Mouse (Mus musculus) MEL (cell line): Measurements from ENCODE around the gene Gpr171. TPM values are rescaled to one million over a fixed set of nuclear protein-coding genes. Genes with fewer than 3 reads are reported as not detected.
A peak's percentile ranks its signal among the peaks of the same experiment; 100 is the strongest.

Experiments
- DNase-seq: peaks from one replicate; pipeline ENCODE4 v3.0.0; 2011; ENCODE audit warnings: low read depth, low spot score
- H3K27ac ChIP-seq: 2 replicates; pipeline ENCODE4 v1.5.1; 2012; ENCODE audit warnings: low read depth, mild to moderate bottlenecking, control low read depth, low read length, moderate library complexity; ENCODE audit not compliant: control insufficient read depth
- H3K27me3 ChIP-seq, 2 experiments: fragments of 150-350 bp in 1 of 2; sonication (generic) in 1 of 2; 2 replicates each; pipeline ENCODE4 v1.6.1; 2012; ENCODE audit warnings: low read length in 2 of 2, mild to moderate bottlenecking in 2 of 2, improper control_type of control experiment in 1 of 2, moderate library complexity in 1 of 2; ENCODE audit not compliant: insufficient read depth in 2 of 2, control insufficient read depth in 1 of 2
- H3K36me3 ChIP-seq, 2 experiments: 2 replicates each; pipeline ENCODE4 v1.6.1; 2012 to 2014; ENCODE audit warnings: low read length in 2 of 2, improper control_type of control experiment in 1 of 2, inconsistent platforms in 1 of 2, mild to moderate bottlenecking in 1 of 2; ENCODE audit not compliant: insufficient read depth in 2 of 2, control insufficient read depth in 1 of 2
- H3K4me1 ChIP-seq, 2 experiments: fragments of 150-350 bp in 1 of 2; sonication (generic) in 1 of 2; 2 replicates each; pipeline ENCODE4 v1.6.1; 2012; ENCODE audit warnings: low read length in 2 of 2, improper control_type of control experiment in 1 of 2, mild to moderate bottlenecking in 1 of 2; ENCODE audit not compliant: insufficient read depth in 2 of 2, control insufficient read depth in 1 of 2
- H3K4me3 ChIP-seq, 2 experiments: fragments of 150-350 bp in 1 of 2; sonication (generic) in 1 of 2; 2 replicates each; pipeline ENCODE4 v1.5.1; 2012; ENCODE audit warnings: low read depth in 2 of 2, low read length in 2 of 2, mild to moderate bottlenecking in 2 of 2, moderate library complexity in 2 of 2, control low read depth in 1 of 2, improper control_type of control experiment in 1 of 2; ENCODE audit not compliant: control insufficient read depth in 1 of 2, insufficient read depth in 1 of 2
- H3K79me2 ChIP-seq: 2 replicates; pipeline ENCODE4 v1.6.1; 2012; ENCODE audit warnings: mild to moderate bottlenecking, low read length, moderate library complexity; ENCODE audit not compliant: control insufficient read depth, poor library complexity, insufficient read depth
- H3K9ac ChIP-seq: 2 replicates; pipeline ENCODE4 v1.6.1; 2012; ENCODE audit warnings: low read depth, mild to moderate bottlenecking, control low read depth, low read length, moderate library complexity; ENCODE audit not compliant: control insufficient read depth, poor library complexity, severe bottlenecking
- H3K9me3 ChIP-seq: fragments of 150-350 bp; sonication (generic); replicated peaks from 2 replicates; pipeline ENCODE4 v1.6.1; 2012; ENCODE audit warnings: mild to moderate bottlenecking, low read length, improper control_type of control experiment, moderate library complexity; ENCODE audit not compliant: insufficient read depth
- CHD1 ChIP-seq: IDR thresholded peaks from 2 replicates; pipeline ENCODE4 v1.6.1; 2012; ENCODE audit warnings: low read depth, mild to moderate bottlenecking, inconsistent platforms, low read length, improper control_type of control experiment
- CTCF ChIP-seq, 3 experiments: IDR thresholded peaks in 2 of 3; conservative IDR thresholded peaks in 1 of 3; 2 replicates each; pipeline ENCODE4 v1.5.1; 2011 to 2012; ENCODE audit warnings: low read length in 3 of 3, low read depth in 2 of 3, mild to moderate bottlenecking in 2 of 3, improper control_type of control experiment in 1 of 3, inconsistent platforms in 1 of 3, mixed read lengths in 1 of 3, moderate library complexity in 1 of 3; ENCODE audit not compliant: control insufficient read depth in 1 of 3, insufficient read depth in 1 of 3, poor library complexity in 1 of 3, severe bottlenecking in 1 of 3
- E2F4 ChIP-seq: IDR thresholded peaks from 2 replicates; pipeline ENCODE4 v1.6.1; 2011; ENCODE audit warnings: low read depth, low read length, improper control_type of control experiment, borderline replicate concordance
- EP300 ChIP-seq, 2 experiments: IDR thresholded peaks; 2 replicates each; pipeline ENCODE4 v1.6.1; 2011; ENCODE audit warnings: improper control_type of control experiment in 2 of 2, low read length in 2 of 2, low read depth in 1 of 2, mild to moderate bottlenecking in 1 of 2
- ETS1 ChIP-seq: IDR thresholded peaks from 2 replicates; pipeline ENCODE4 v1.6.1; 2012; ENCODE audit warnings: low read depth, mild to moderate bottlenecking, inconsistent platforms, low read length, improper control_type of control experiment, moderate library complexity
- GATA1 ChIP-seq: IDR thresholded peaks from 2 replicates; pipeline ENCODE4 v1.6.1; 2011; ENCODE audit warnings: low read depth, low read length, improper control_type of control experiment
- HCFC1 ChIP-seq: IDR thresholded peaks from 2 replicates; pipeline ENCODE4 v1.6.1; 2012; ENCODE audit warnings: low read depth, mild to moderate bottlenecking, inconsistent platforms, low read length, improper control_type of control experiment, moderate library complexity
- JUND ChIP-seq: IDR thresholded peaks from 2 replicates; pipeline ENCODE4 v1.6.1; 2011; ENCODE audit warnings: low read depth, mild to moderate bottlenecking, improper control_type of control experiment, low read length
- NELFE ChIP-seq: IDR thresholded peaks from 2 replicates; pipeline ENCODE4 v1.6.1; 2011; ENCODE audit warnings: low read depth, low read length, improper control_type of control experiment
- POLR2A ChIP-seq, 2 experiments: IDR thresholded peaks; 2 replicates each; pipeline ENCODE4 v1.6.1; 2011 to 2012; ENCODE audit warnings: low read length in 2 of 2, mild to moderate bottlenecking in 2 of 2, control low read depth in 1 of 2, improper control_type of control experiment in 1 of 2, low read depth in 1 of 2, moderate library complexity in 1 of 2; ENCODE audit not compliant: control insufficient read depth in 1 of 2, insufficient read depth in 1 of 2, poor library complexity in 1 of 2
- POLR2AphosphoS5 ChIP-seq: IDR thresholded peaks from 2 replicates; pipeline ENCODE4 v1.6.1; 2012; ENCODE audit warnings: low read depth, borderline replicate concordance, mild to moderate bottlenecking, inconsistent platforms, low read length, moderate library complexity, mixed read lengths
- RCOR1 ChIP-seq: IDR thresholded peaks from 2 replicates; pipeline ENCODE4 v1.6.1; 2012; ENCODE audit warnings: low read depth, mild to moderate bottlenecking, inconsistent platforms, low read length, improper control_type of control experiment
- SMC3 ChIP-seq: IDR thresholded peaks from 2 replicates; pipeline ENCODE4 v1.6.1; 2011; ENCODE audit warnings: low read depth, low read length, improper control_type of control experiment
- TAL1 ChIP-seq: IDR thresholded peaks from 2 replicates; pipeline ENCODE4 v1.6.1; 2012; ENCODE audit warnings: mild to moderate bottlenecking, inconsistent platforms, low read length, moderate library complexity, mixed read lengths
- UBTF ChIP-seq: IDR thresholded peaks from 2 replicates; pipeline ENCODE4 v1.6.1; 2012; ENCODE audit warnings: low read depth, mild to moderate bottlenecking, inconsistent platforms, low read length, improper control_type of control experiment, moderate library complexity, borderline replicate concordance; ENCODE audit not compliant: insufficient read depth
- USF2 ChIP-seq, 2 experiments: IDR thresholded peaks; 2 replicates each; pipeline ENCODE4 v1.6.1; 2011 to 2012; ENCODE audit warnings: improper control_type of control experiment in 2 of 2, low read length in 2 of 2, borderline replicate concordance in 1 of 2, inconsistent platforms in 1 of 2, low read depth in 1 of 2, mild to moderate bottlenecking in 1 of 2; ENCODE audit not compliant: insufficient read depth in 1 of 2
- ZNF384 ChIP-seq: IDR thresholded peaks from 2 replicates; pipeline ENCODE4 v1.6.1; 2012; ENCODE audit warnings: low read depth, mild to moderate bottlenecking, inconsistent platforms, low read length, improper control_type of control experiment
- polyA plus RNA-seq, 2 experiments: library from polyadenylated mRNA; stranded (reverse) in 1 of 2; unstranded in 1 of 2; fragments of >175 nt in 1 of 2; fragments of >200 nt in 1 of 2; gene quantifications; 2 replicates each; pipeline versions ENCODE4 v1.2.1 to v1.2.4; 2012; ENCODE audit warnings: low replicate concordance in 2 of 2, low read depth in 1 of 2; ENCODE audit not compliant: insufficient read length in 2 of 2, insufficient read depth in 1 of 2, missing spikeins in 1 of 2
- total RNA-seq: library from RNA; depleted of rRNA; stranded (reverse); fragments of 300-350 nt; gene quantifications from 2 replicates; pipeline ENCODE4 v1.2.3, GENCODE M21; 2012

The Gpr171 gene
- total and polyA plus RNA-seq, 3 experiments, result not detected

- Histone ChIP-seq H3K79me2 (no peaks in the 10 kb centered on the region), H3K4me3 (no peak overlapping the region), H3K4me1 (peaks cover 5 to 16% of the 10 kb centered on the region in 2 experiments), H3K27me3 (no peaks in the 10 kb centered on the region; a peak in 2 of 4 replicates)
- peak; percentile 53 for DNase-seq
- TF ChIP-seq NELFE, result no peak
- TF ChIP-seq EP300 (IDR thresholded peaks at IDR 0.05; ENCODE audit: low read depth in 1 of 2, low read length in 2 of 2), result peak in 1 of 2 experiments; percentile 29; a peak in 1 of 4 replicates
- TF ChIP-seq ETS1, result peak; percentile 49; the same call in 1 of the 2 replicates
- peak; percentile 45 for TF ChIP-seq GATA1
- TF ChIP-seq UBTF, result no peak
- TF ChIP-seq TAL1, result peak; percentile 22; the same call in 1 of the 2 replicates
- TF ChIP-seq, all 39 proteins: peak for 4
- no peaks in the 10 kb centered on the region for H3K9me3 ChIP-seq
- H3K27ac ChIP-seq, result no peak overlapping the region
- H3K36me3 ChIP-seq, result peaks cover 0 to 11% of the 10 kb centered on the region in 2 experiments; a peak in 2 of 4 replicates
- H3K9ac ChIP-seq, result no peak overlapping the region
Measured at GRCm38 (mm10) chr3:59104462-59104861, 2.8 kb upstream of the Gpr171 start.

- H3K4me1 ChIP-seq, result peaks cover 5 to 16% of the 10 kb centered on the region in 2 experiments
- no peak overlapping the region for H3K9ac ChIP-seq
- H3K27ac ChIP-seq, result no peak overlapping the region
- H3K79me2 ChIP-seq, result no peaks in the 10 kb centered on the region
- TF ChIP-seq GATA1 (no peak), TAL1 (no peak), JUND (no peak), UBTF (no peak), NELFE (no peak)
- no peaks in the 10 kb centered on the region for H3K9me3 ChIP-seq
- no peaks in the 10 kb centered on the region; a peak in 2 of 4 replicates for H3K27me3 ChIP-seq
- H3K36me3 ChIP-seq, result peaks cover 0 to 11% of the 10 kb centered on the region in 2 experiments; a peak in 2 of 4 replicates
- DNase-seq, result no peak
- no peak overlapping the region for H3K4me3 ChIP-seq
Measured at GRCm38 (mm10) chr3:59102146-59102545, 525 bp upstream of the Gpr171 start.

DNA sequence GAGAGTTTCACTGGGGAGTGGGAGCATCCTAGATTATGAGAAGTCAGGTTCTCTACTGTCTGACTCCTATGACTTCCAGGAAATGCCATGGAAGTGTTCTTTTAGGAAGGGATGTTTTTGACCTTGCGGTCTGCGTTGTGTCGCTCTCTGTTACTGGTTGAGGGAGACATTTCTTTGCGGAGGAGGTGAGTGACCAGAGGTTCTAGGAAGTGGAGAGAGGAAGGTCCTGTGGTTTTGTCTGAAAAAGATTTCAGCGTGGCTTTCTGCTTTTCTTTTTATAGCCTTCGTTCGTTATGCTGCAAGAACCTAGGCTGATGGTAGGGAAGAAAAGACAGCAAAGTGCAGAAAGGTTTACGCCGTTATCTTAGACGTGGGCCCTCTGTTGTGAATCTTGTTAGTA lies 3.1 kb downstream of the Gpr171 start:
- Histone ChIP-seq H3K4me3 (no peak overlapping the region), H3K79me2 (no peaks in the 10 kb centered on the region), H3K9ac (no peak overlapping the region), H3K36me3 (peaks cover 0 to 4% of the 10 kb centered on the region in 2 experiments; a peak in 2 of 4 replicates), H3K4me1 (peaks cover 5 to 6% of the 10 kb centered on the region in 2 experiments), H3K27ac (no peak overlapping the region), H3K27me3 (peaks cover 0 to 2% of the 10 kb centered on the region in 2 experiments), H3K9me3 (no peaks in the 10 kb centered on the region)
- TF ChIP-seq CTCF (IDR thresholded peaks at IDR 0.05 in 2 of 3, conservative IDR thresholded peaks at IDR 0.05 in 1 of 3; ENCODE audit: control insufficient read depth in 1 of 3, insufficient read depth in 1 of 3, low read depth in 2 of 3, low read length in 3 of 3, poor library complexity in 1 of 3, severe bottlenecking in 1 of 3), result no peak
- TF ChIP-seq USF2 (IDR thresholded peaks at IDR 0.05; ENCODE audit: borderline replicate concordance in 1 of 2, insufficient read depth in 1 of 2, low read depth in 1 of 2, low read length in 2 of 2), result no peak
- no peak for TF ChIP-seq RCOR1
- TF ChIP-seq SMC3, result no peak
- TF ChIP-seq CHD1, result no peak
- TF ChIP-seq ZNF384, result no peak
- no peak for TF ChIP-seq ETS1
- TF ChIP-seq POLR2AphosphoS5, result no peak
- TF ChIP-seq POLR2A (IDR thresholded peaks at IDR 0.05; ENCODE audit: control insufficient read depth in 1 of 2, insufficient read depth in 1 of 2, low read depth in 1 of 2, low read length in 2 of 2, poor library complexity in 1 of 2), result no peak
- TF ChIP-seq UBTF, result no peak
- TF ChIP-seq HCFC1, result no peak
- TF ChIP-seq E2F4, result no peak
- TF ChIP-seq TAL1, result no peak
- DNase-seq, result no peak
